Mouse (Mus musculus) testis, adult 2 months (tissue): Measurements from ENCODE around the gene Pepd. TPM values are rescaled to one million over a fixed set of nuclear protein-coding genes. Genes with fewer than 3 reads are reported as not detected.

Experiments
- H3K27ac ChIP-seq: fragments of 200-500 bp; 2 replicates; pipeline ENCODE4 v1.5.1; 2012; ENCODE audit warnings: low read depth, low read length; ENCODE audit not compliant: control insufficient read depth, insufficient read depth
- H3K27me3 ChIP-seq: fragments of 200-500 bp; 2 replicates; pipeline ENCODE4 v1.6.1; 2012; ENCODE audit warnings: mild to moderate bottlenecking, low read length, moderate library complexity; ENCODE audit not compliant: control insufficient read depth, insufficient read depth
- H3K36me3 ChIP-seq: fragments of 200-500 bp; 2 replicates; pipeline ENCODE4 v1.6.1; 2012; ENCODE audit warnings: mild to moderate bottlenecking, low read length; ENCODE audit not compliant: control insufficient read depth, insufficient read depth
- H3K4me1 ChIP-seq: fragments of 200-500 bp; 2 replicates; pipeline ENCODE4 v1.6.1; 2012; ENCODE audit warnings: low read length; ENCODE audit not compliant: control insufficient read depth, insufficient read depth
- H3K4me3 ChIP-seq: fragments of 200-500 bp; 2 replicates; pipeline ENCODE4 v1.5.1; 2012; ENCODE audit warnings: low read depth, mild to moderate bottlenecking, low read length, moderate library complexity, mixed read lengths; ENCODE audit not compliant: control insufficient read depth
- CTCF ChIP-seq: fragments of 200-500 bp; IDR thresholded peaks from 2 replicates; pipeline ENCODE4 v1.5.1; 2012; ENCODE audit warnings: low read depth, mild to moderate bottlenecking, inconsistent platforms, low read length, moderate library complexity; ENCODE audit not compliant: control insufficient read depth, insufficient read depth, insufficient replicate concordance
- POLR2A ChIP-seq: fragments of 200-500 bp; IDR thresholded peaks from 2 replicates; pipeline ENCODE4 v1.6.1; 2012; ENCODE audit warnings: low read depth, mild to moderate bottlenecking, inconsistent platforms, low read length, moderate library complexity; ENCODE audit not compliant: control insufficient read depth
- polyA plus RNA-seq: library from polyadenylated mRNA; depleted of rRNA; stranded (reverse); fragments of >200 nt; gene quantifications from 2 replicates; pipeline ENCODE4 v1.2.3, GENCODE M21; 2012

Pepd gene
- polyA plus RNA-seq, 1 experiment = 15.4 TPM

DNA sequence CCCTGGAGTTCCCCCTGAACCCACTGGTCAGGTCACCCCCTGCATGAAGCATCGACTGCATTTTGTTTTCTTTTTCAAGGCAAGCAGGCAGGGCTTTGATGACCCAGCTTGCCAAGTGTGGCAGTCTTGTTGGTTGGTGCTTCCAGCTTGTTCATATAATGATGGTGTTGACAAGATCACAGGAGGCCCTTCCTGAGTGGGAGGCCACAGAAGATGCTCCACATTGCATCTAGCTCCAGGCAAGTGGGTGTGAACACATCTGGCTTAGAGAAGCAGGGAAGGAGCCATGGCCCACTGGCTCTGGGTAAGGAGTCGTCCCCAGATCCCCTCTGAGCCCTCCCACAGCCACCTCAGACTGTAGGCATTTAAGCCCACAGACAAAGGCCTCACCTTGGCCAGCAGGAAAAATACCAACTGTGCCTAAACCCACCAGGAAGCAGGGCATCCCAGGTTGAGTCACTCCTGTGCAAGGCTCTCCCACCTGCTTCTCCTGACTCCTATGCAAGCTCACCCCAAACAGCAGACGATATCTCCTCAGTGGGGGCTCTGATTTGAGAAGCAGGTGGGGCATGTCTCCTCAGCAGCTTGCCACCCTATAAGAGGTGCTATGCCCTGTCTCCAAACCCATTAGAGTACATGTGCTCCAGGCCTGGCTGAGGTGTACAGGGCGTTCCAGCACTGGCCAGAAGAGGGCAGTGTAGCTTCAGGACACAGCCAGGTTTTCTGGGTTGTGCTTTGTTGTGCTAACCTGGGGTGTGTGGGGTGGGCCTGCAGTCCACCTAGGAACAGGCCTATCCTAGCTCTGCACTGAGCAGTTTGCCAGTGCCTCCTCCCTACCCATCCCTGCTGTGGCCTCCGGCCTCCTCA lies 113.5 kb downstream of the Pepd start:
- TF ChIP-seq POLR2A (no peak), CTCF (peak; percentile 84; the same call in 1 of the 2 replicates)
- no peaks in the 10 kb centered on the region; the same call in 1 of the 2 replicates for H3K4me1 ChIP-seq
- H3K27me3 ChIP-seq = no peaks in the 10 kb centered on the region
- H3K36me3 ChIP-seq = no peaks in the 10 kb centered on the region
- no peak overlapping the region for H3K4me3 ChIP-seq
- H3K27ac ChIP-seq = no peak overlapping the region

DNA sequence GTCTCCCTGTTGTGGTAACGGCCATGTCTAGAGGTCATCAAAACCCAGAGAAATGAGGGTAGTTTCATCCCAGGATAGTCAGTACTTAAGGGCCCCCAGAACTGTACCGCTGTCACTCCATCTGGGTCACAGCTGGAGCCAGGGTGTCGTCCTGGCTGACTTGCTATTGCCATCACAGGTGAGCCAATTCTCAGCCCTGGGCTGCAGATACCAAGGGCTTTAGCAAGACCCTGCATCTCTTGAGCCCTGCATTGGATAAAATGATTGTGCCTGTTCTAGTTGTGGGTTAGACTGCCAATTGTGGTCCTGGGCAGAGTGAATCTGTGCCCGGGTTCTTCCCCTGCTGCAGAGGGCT lies 114.1 kb downstream of the Pepd start:
- Histone ChIP-seq H3K27me3 (no peaks in the 10 kb centered on the region), H3K4me3 (no peak overlapping the region), H3K27ac (no peak overlapping the region), H3K36me3 (no peaks in the 10 kb centered on the region), H3K4me1 (no peaks in the 10 kb centered on the region; the same call in 1 of the 2 replicates)
- TF ChIP-seq POLR2A = no peak
- no peak for TF ChIP-seq CTCF

DNA sequence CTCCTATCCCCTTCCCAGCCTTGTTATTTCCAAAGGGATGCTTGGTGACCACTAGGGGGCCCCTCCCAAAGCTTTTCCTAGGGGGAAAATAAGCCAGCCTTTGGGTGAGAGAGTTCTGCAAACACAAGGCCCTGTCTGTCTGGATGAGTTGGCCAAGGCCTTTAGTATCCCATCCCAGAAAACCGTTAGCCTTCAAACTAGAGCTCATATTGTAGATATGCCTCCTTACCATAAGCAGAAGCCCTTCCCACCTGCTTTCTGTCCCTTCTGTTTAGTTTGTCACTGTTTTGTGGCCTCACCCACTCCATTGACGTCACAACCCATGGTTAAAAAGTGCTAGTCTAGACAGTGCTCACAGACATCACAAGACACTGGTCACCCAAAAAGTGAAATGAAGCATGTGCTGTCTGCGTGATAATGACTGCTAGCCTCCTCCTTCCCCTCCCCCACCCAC lies 114.7 kb downstream of the Pepd start:
- Histone ChIP-seq H3K4me1 (no peaks in the 10 kb centered on the region; the same call in 1 of the 2 replicates), H3K4me3 (no peak overlapping the region), H3K27ac (no peak overlapping the region), H3K27me3 (no peaks in the 10 kb centered on the region), H3K36me3 (no peaks in the 10 kb centered on the region)
- TF ChIP-seq CTCF (no peak), POLR2A (no peak)

DNA sequence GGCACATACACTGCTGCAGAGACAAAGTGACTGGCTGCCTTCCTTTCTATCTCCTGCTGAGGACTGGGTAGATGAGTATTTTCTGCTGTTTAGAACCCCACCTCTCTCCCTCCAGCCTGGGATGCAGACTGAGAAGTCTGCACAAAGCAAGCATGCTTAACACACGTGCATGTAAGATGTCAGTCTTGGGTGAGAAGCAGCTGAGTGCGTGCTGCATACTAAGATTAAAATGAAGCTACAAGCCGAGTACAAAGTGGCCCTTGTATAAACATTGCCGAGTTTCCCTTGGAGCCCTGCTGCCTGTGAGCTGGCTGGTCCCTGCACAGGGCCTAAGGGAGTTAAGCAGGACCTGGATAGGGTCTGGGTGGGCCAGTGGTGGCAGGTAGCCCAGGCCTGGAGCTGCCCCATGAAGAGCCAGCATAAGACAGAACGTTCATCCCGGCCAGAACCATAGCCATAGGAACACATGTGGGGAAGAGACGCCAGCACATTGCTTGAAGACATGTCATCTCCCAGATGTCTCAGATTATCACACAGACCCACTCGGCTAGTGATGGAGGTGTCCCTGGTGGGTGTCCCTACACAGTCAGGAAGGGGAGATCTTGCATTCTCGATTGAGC lies 115.7 kb downstream of the Pepd start:
- no peak overlapping the region for H3K27ac ChIP-seq
- no peak overlapping the region for H3K4me3 ChIP-seq
- H3K36me3 ChIP-seq = no peaks in the 10 kb centered on the region
- TF ChIP-seq POLR2A (no peak), CTCF (no peak)
- no peaks in the 10 kb centered on the region for H3K27me3 ChIP-seq
- H3K4me1 ChIP-seq = no peaks in the 10 kb centered on the region

DNA sequence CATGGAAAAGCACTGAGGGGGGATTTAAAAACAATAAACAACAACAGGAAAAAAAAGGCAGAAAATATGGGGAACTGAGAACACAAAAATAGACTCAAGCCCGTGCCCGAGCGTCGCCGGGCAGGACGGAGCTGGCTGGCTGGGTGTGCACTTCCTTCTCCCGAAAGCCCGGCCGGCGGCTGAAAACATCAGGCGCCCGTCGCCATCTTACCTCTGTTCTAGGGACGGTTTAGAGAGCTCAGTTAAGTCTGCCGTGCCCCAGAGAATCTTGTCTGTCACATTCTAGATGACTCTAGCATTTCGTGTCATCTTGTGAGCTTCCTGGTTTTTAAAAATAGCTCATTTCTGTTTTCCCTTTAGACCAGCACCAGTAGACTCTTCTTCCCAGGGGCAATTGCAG lies 116.4 kb downstream of the Pepd start:
- H3K4me3 ChIP-seq = no peak overlapping the region
- TF ChIP-seq CTCF = no peak
- TF ChIP-seq POLR2A = no peak
- H3K27ac ChIP-seq = no peak overlapping the region
- H3K4me1 ChIP-seq = no peaks in the 10 kb centered on the region
- H3K27me3 ChIP-seq = no peaks in the 10 kb centered on the region
- no peaks in the 10 kb centered on the region for H3K36me3 ChIP-seq

DNA sequence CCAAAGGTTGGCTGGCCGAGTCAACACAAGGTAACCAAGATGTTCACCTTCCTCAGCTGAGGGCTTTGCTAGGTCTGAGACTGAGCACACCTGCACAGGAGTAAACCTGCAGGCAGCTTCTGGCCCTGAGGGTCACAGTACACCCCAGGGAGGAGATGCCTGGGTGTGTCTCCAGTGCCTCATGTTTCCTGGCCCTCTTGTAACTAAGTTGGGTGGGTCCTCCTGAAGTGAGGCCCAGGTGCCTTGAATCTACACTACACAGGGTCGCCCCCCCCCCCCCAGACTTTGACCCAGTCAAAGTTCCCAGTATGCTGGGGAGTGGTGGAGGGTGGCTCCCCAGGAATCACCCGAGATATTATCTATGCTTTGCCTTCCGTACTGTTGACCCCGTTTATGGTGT lies 117.0 kb downstream of the Pepd start:
- Histone ChIP-seq H3K27me3 (no peaks in the 10 kb centered on the region), H3K4me3 (no peak overlapping the region), H3K27ac (no peak overlapping the region)

DNA sequence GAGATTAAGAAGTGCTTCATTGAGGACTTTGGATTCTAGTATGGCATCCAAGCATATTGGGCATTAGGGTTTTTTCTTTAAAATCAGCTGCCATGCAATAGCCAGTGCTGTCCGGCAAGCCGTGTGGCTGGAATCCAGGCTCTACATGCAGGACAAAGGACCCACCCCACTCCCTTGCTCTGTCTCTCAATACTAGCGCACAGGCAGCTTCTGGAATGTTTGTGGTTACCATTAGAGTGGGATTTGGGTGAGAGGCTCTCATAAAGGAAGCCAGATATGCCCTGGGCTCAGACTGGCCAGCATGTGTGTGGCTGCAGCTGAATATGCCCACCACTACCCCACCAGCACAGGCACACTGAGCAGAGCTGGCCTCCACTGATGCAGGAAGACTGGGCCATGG lies 117.5 kb downstream of the Pepd start:
- no peaks in the 10 kb centered on the region for H3K36me3 ChIP-seq
- TF ChIP-seq POLR2A (no peak), CTCF (no peak)
- H3K27me3 ChIP-seq = no peaks in the 10 kb centered on the region
- H3K27ac ChIP-seq = no peak overlapping the region
- no peaks in the 10 kb centered on the region for H3K4me1 ChIP-seq
- H3K4me3 ChIP-seq = no peak overlapping the region

More for the DNA sequence above, 117.0 kb downstream of the Pepd start:
- H3K4me1 ChIP-seq = no peaks in the 10 kb centered on the region
- H3K36me3 ChIP-seq = no peaks in the 10 kb centered on the region
- TF ChIP-seq POLR2A = no peak
- no peak for TF ChIP-seq CTCF

DNA sequence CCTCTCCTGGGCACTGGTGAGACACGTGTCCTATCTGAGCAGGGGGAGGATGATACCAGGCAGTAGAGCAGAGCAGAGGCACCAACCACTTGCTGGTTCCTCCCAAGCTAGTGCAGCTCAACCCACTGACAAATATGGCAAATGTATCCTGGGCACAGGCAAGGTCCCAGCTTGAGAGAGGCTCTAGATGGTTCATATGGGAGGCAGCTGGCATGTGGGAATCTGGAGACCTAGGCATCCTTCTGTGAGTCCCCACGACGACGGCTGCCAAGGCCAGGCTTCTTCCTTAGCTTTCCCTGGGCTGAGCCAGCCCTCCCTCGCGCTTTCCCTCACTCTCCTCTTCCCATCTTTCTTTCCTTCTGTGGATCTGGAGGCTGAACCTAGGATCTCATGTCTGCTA lies 118.4 kb downstream of the Pepd start:
- H3K4me3 ChIP-seq = no peak overlapping the region
- no peak for TF ChIP-seq POLR2A
- no peaks in the 10 kb centered on the region for H3K36me3 ChIP-seq
- no peak overlapping the region for H3K27ac ChIP-seq
- H3K27me3 ChIP-seq = no peaks in the 10 kb centered on the region
- H3K4me1 ChIP-seq = no peaks in the 10 kb centered on the region
